Mouse (Mus musculus) heart, adult 2 months (tissue): ENCODE measurements around the gene Arid5b. TPM values are rescaled to one million over a fixed set of nuclear protein-coding genes. Genes with fewer than 3 reads are reported as not detected.
"Not testable (repeated sequence)": the region's sequence is repeated elsewhere in the genome, so short reads cannot be mapped to it uniquely, and the experiment has no call there.

Source experiments
- DNase-seq, 2 experiments: peaks; one replicate each; pipeline ENCODE4 v3.0.0; 2021
- H3K27ac ChIP-seq: fragments of 200-600 bp; 2 replicates; pipeline ENCODE4 v1.8.1; 2022
- H3K27me3 ChIP-seq: fragments of 200-500 bp; 2 replicates; pipeline ENCODE4 v1.6.1; 2012; ENCODE audit warnings: mild to moderate bottlenecking, low read length, inconsistent platforms, mixed read lengths; ENCODE audit not compliant: control insufficient read depth, insufficient read depth
- H3K36me3 ChIP-seq: fragments of 200-500 bp; 2 replicates; pipeline ENCODE4 v1.6.1; 2012; ENCODE audit warnings: low read length, inconsistent platforms; ENCODE audit not compliant: control insufficient read depth, insufficient read depth
- H3K4me1 ChIP-seq: fragments of 200-500 bp; 2 replicates; pipeline ENCODE4 v1.6.1; 2011; ENCODE audit warnings: low read length; ENCODE audit not compliant: control insufficient read depth, insufficient read depth
- H3K4me3 ChIP-seq: fragments of 200-600 bp; 2 replicates; pipeline ENCODE4 v1.8.1; 2022
- H3K79me2 ChIP-seq: fragments of 200-500 bp; replicated peaks from 2 replicates; pipeline ENCODE4 v1.6.1; 2012; ENCODE audit warnings: mild to moderate bottlenecking, inconsistent platforms, low read length, moderate library complexity, mixed read lengths; ENCODE audit not compliant: control insufficient read depth, insufficient read depth
- H3K9ac ChIP-seq: fragments of 200-500 bp; 2 replicates; pipeline ENCODE4 v1.6.1; 2012; ENCODE audit warnings: low read depth, mild to moderate bottlenecking, control low read depth, inconsistent platforms, low read length, mixed read lengths
- CTCF ChIP-seq: fragments of 200-600 bp; IDR thresholded peaks from 2 replicates; pipeline ENCODE4 v1.8.1; 2022; ENCODE audit warnings: antibody characterized with exemption, mild to moderate bottlenecking, moderate library complexity
- EP300 ChIP-seq: fragments of 200-500 bp; IDR thresholded peaks from 2 replicates; pipeline ENCODE4 v1.6.1; 2011; ENCODE audit warnings: low read depth, low read length, control low read depth; ENCODE audit not compliant: insufficient read depth
- POLR2A ChIP-seq: fragments of 200-500 bp; IDR thresholded peaks from 2 replicates; pipeline ENCODE4 v1.6.1; 2011; ENCODE audit warnings: mild to moderate bottlenecking, low read depth, low read length, control low read depth; ENCODE audit not compliant: insufficient read depth
- WGBS: fragments of 180-500 bp; shearing (Covaris S2); methylation state at CpG from one replicate; pipeline ENCODE4 v1.1.7; 2018; 5-methylcytosine and 5-hydroxymethylcytosine counted together
- intact Hi-C: fragments of 180-260 bp; cut with DNase I; formaldehyde crosslinking; loops from one replicate; pipeline ENCODE4 v1.15.1; 2025
- polyA plus RNA-seq: library from polyadenylated mRNA; depleted of rRNA; stranded (reverse); fragments of >200 nt; gene quantifications from 2 replicates; pipeline ENCODE4 v1.2.3, GENCODE M21; 2012
- total RNA-seq, 2 experiments: library from RNA; stranded (reverse); gene quantifications; 2 replicates each; pipeline ENCODE4 v1.2.3; 2021

Arid5b gene
- total and polyA plus RNA-seq, 3 experiments, result 6.3 to 22.5 (median 21.1) TPM

GRCm38 (mm10) chr10:68104481-68104880, 174.1 kb downstream of the Arid5b start:
- Histone ChIP-seq H3K4me3 (no peak overlapping the region), H3K27ac (peak overlapping the region; percentile 67), H3K9ac (no peak overlapping the region), H3K27me3 (no peaks in the 10 kb centered on the region), H3K79me2 (no peaks in the 10 kb centered on the region), H3K36me3 (peaks cover 76% of the 10 kb centered on the region), H3K4me1 (peaks cover 35% of the 10 kb centered on the region)
- DNase-seq, result peak; percentile 37 to 57
- TF ChIP-seq CTCF, result no peak
- TF ChIP-seq EP300, result no peak
- no peak for TF ChIP-seq POLR2A
- 8% methylated on average over 2 of the region's 2 CpGs for WGBS
- intact Hi-C loops, result no loop called here

DNA sequence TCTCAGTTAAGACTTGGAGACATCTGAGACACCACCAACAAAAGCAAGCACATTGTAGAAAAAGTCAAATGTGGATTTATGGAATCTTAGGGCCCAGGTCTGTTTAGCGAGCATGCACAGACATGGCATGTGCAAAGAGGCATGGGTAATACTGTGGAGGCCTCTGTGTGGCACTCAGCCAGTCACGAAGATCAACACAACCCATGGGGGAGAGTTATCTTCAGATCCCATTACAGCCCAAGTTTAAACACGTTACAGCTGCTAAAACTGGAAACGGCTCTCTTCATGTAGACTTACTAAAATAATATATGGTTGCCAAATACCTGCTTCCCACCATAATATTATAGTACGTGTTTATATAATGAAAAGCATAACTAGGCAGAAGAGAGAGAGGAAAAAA, 174.6 kb downstream of the Arid5b start:
- TF ChIP-seq POLR2A (no peak), CTCF (no peak), EP300 (no peak)
- H3K4me1 ChIP-seq, result peaks cover 34% of the 10 kb centered on the region
- peak overlapping the region; percentile 67 for H3K27ac ChIP-seq
- H3K79me2 ChIP-seq, result no peaks in the 10 kb centered on the region
- intact Hi-C loops, result no loop called here
- H3K4me3 ChIP-seq, result no peak overlapping the region
- peak in 1 of 2 experiments; percentile 55 for DNase-seq
- no peak overlapping the region for H3K9ac ChIP-seq
- peaks cover 76% of the 10 kb centered on the region for H3K36me3 ChIP-seq
- WGBS, result 38% methylated on average over 5 of the region's 5 CpGs
- no peaks in the 10 kb centered on the region for H3K27me3 ChIP-seq

GRCm38 (mm10) chr10:68103078-68103855, 175.3 kb downstream of the Arid5b start:
- intact Hi-C loops, result no loop called here
- H3K27me3 ChIP-seq, result no peaks in the 10 kb centered on the region
- peaks cover 34% of the 10 kb centered on the region for H3K4me1 ChIP-seq
- whole genome bisulfite sequencing, result 63% methylated on average over 6 of the region's 6 CpGs
- peaks cover 75% of the 10 kb centered on the region for H3K36me3 ChIP-seq
- DNase-seq, result no peak
- H3K27ac ChIP-seq, result peak overlapping the region; percentile 67
- no peaks in the 10 kb centered on the region for H3K79me2 ChIP-seq
- TF ChIP-seq POLR2A (no peak), CTCF (no peak)
- H3K9ac ChIP-seq, result no peak overlapping the region
- H3K4me3 ChIP-seq, result no peak overlapping the region

DNA sequence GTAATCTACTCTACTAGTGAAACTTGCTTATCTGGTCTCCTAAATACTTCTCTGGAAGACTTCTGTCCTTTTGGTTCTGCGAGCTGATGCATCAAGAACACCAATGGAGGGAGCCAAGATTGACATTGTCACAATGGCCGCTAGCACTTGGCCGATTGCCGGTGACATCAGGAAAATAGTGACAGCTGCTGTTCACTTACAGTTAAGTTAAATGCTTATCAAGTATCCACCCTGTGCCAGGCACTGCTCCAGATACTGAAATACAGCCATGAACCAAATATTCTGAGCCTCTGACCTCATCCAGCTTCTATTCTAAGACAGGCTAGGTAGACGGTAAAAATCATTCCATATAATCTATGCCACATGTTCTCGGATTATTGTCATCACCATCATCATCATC, 176.0 kb downstream of the Arid5b start:
- no peak overlapping the region; the same call in 1 of the 2 replicates for H3K9ac ChIP-seq
- TF ChIP-seq EP300 (no peak), CTCF (no peak)
- DNase-seq, result peak; percentile 73 to 83
- H3K4me3 ChIP-seq, result no peak overlapping the region
- H3K27me3 ChIP-seq, result no peaks in the 10 kb centered on the region
- H3K27ac ChIP-seq, result peak overlapping the region; percentile 64
- 31% methylated on average over 6 of the region's 6 CpGs for whole genome bisulfite sequencing
- no peaks in the 10 kb centered on the region for H3K79me2 ChIP-seq
- H3K36me3 ChIP-seq, result peaks cover 71% of the 10 kb centered on the region
- intact Hi-C loops, result loop anchor here (1.0 kb wide), 1 partner anchor 11 kb away; no protein-coding TSS in a partner anchor
- peaks cover 28% of the 10 kb centered on the region for H3K4me1 ChIP-seq

DNA sequence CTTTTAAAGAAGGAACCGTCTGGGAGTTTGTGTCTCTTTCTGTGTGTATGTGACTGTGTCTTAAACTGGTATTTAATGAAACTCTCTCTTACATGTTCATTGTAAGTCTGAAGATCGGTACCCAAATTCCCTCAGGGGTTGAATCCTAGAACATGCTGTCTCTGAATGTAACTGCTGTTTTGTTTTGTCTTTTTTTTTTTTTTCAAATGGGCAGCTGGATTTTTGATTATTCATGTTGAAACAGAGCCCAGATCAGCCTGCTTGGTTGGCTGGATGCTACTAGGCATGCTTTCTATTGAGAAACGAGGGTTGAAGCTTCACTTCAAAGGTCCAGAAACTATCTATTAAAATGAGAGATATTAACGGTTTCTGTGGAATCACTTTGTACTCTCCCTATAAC, 177.3 kb downstream of the Arid5b start:
- peak overlapping the region; percentile 24 for H3K27ac ChIP-seq
- TF ChIP-seq CTCF, result no peak

GRCm38 (mm10) chr10:68100506-68100905, 178.0 kb downstream of the Arid5b start:
- Histone ChIP-seq H3K4me3 (no peak overlapping the region), H3K79me2 (peaks cover 1% of the 10 kb centered on the region; the same call in 1 of the 2 replicates), H3K27ac (0 out of 2 replicates have a peak overlapping the region, but pooled peaks have one; percentile 12), H3K27me3 (no peaks in the 10 kb centered on the region), H3K4me1 (peaks cover 25% of the 10 kb centered on the region), H3K36me3 (peaks cover 53% of the 10 kb centered on the region), H3K9ac (no peak overlapping the region)
- intact Hi-C loops, result no loop called here
- TF ChIP-seq CTCF (no peak), EP300 (no peak), POLR2A (no peak)
- WGBS, result 59% methylated on average over 8 of the region's 8 CpGs
- DNase-seq, result no peak

More for the DNA sequence above, 177.3 kb downstream of the Arid5b start:
- Histone ChIP-seq H3K9ac (no peak overlapping the region), H3K79me2 (peaks cover 1% of the 10 kb centered on the region; the same call in 1 of the 2 replicates), H3K36me3 (peaks cover 59% of the 10 kb centered on the region), H3K4me1 (peaks cover 26% of the 10 kb centered on the region), H3K27me3 (no peaks in the 10 kb centered on the region), H3K4me3 (no peak overlapping the region)
- no peak for DNase-seq
- intact Hi-C loops, result no loop called here
- WGBS, result 37% methylated on average over 4 of the region's 4 CpGs

- peaks cover 46% of the 10 kb centered on the region for H3K36me3 ChIP-seq
- H3K4me3 ChIP-seq, H3K9ac ChIP-seq, H3K79me2 ChIP-seq, H3K27ac ChIP-seq, intact Hi-C loops, H3K27me3 ChIP-seq, DNase-seq: not testable (repeated sequence)
- WGBS, result 91% methylated on average over 7 of the region's 7 CpGs
- H3K4me1 ChIP-seq, result peaks cover 22% of the 10 kb centered on the region
These were observed 178.7 kb downstream of the Arid5b start for GRCm38 (mm10) chr10:68099801-68100200.
